Mouse (Mus musculus): Measurements from ENCODE around the gene Fyb2. TPM values are rescaled to one million over a fixed set of nuclear protein-coding genes. Genes with fewer than 3 reads are reported as not detected.

The Fyb2 gene
- polyA plus RNA-seq (2015; fragmentation: Nextera tagmentation; extraction: Ambion mirVana): 0.05 and 0.26 TPM in 2 replicates

GRCm38 (mm10) chr4:104913291-104914129 is at the start of gene Fyb2:
Gene Fyb2 (plus strand): TSS chr4:104913456.

GRCm38 (mm10) chr4:104876323-104876722 is 36.9 kb upstream of the Fyb2 start, which contains the start of gene C8a:
Gene C8a (minus strand): TSS chr4:104876398.

Other genes starting within 250 kb of the Fyb2 start
- 1.4 and 2.7 TPM in 2 replicates for gene C8b, start 147.1 kb upstream of the Fyb2 start, polyA plus RNA-seq (2015; fragmentation: Nextera tagmentation; extraction: Ambion mirVana)
- gene Gm17662, start 56.1 kb upstream of the Fyb2 start, polyA plus RNA-seq (2015; fragmentation: Nextera tagmentation; extraction: Ambion mirVana): not detected in 2 replicates
- 0.33 and 1.4 TPM in 2 replicates for gene C8a, start 37.1 kb upstream of the Fyb2 start, polyA plus RNA-seq (2015; fragmentation: Nextera tagmentation; extraction: Ambion mirVana)
- 1.8 TPM in 2 replicates for gene Prkaa2, start 196.4 kb downstream of the Fyb2 start, polyA plus RNA-seq (2015; fragmentation: Nextera tagmentation; extraction: Ambion mirVana)
- 79.2 and 171 TPM in 2 replicates for gene Plpp3, start 243.9 kb downstream of the Fyb2 start, polyA plus RNA-seq (2015; fragmentation: Nextera tagmentation; extraction: Ambion mirVana)

Measured in adrenal gland, postnatal 0 days (tissue).